In genomic region chr2:71956463-71956862, GRCm38 (mm10) we compare ENCODE assay signal across 16 mouse cellular contexts. TPM values are rescaled to one million over a fixed set of nuclear protein-coding genes. Genes with fewer than 3 reads are reported as not detected.
A peak's percentile ranks its signal among the peaks of the same experiment; 100 is the strongest.
DNase-seq lines count a peak whose midpoint lies in the region; ATAC-seq and TF ChIP-seq lines count a peak whose summit lies in the region.
"Had no signal": no experiment of that assay in that cellular context is flagged by ENCODE, and none has a peak within 500 bp of the region (broad histone marks: within the 10 kb centered on the region; RNA-seq: fewer than 3 reads in every experiment).

No protein-coding gene starts in this region.

- peak; percentile 32 for DNase-seq in kidney, adult 2 months
- peak; percentile 53 for DNase-seq in urinary bladder, postnatal 14 days (ENCODE audit: low spot score)
- no peak for DNase-seq in urinary bladder, postnatal 10 days (ENCODE audit: low spot score)
- DNase-seq in cerebellum, postnatal 14 days = peak; percentile 49 to 57
- no peak for DNase-seq in right cerebral cortex, postnatal 14 days
- DNase-seq: adrenal gland, adult 8-10 months; right cerebral cortex, postnatal 4 days; thymus, postnatal 4 days had no signal

- no peak for TF ChIP-seq CTCF in kidney, adult 2 months (conservative IDR thresholded peaks at IDR 0.05; ENCODE audit: insufficient read depth, insufficient read length, low read depth, low read length)

- no peaks in the 10 kb centered on the region for H3K27me3 ChIP-seq in kidney, adult 2 months (replicated peaks; ENCODE audit: control insufficient read depth, insufficient read depth, low read length)
- no peaks in the 10 kb centered on the region for H3K27me3 ChIP-seq in kidney, embryonic 16.5 days (ENCODE audit: insufficient read depth, low read length)
- H3K27me3 ChIP-seq: heart, embryonic 13.5 days; limb, embryonic 15.5 days; neural tube, embryonic 13.5 days had no signal

- no peak overlapping the region for H3K9ac ChIP-seq in kidney, embryonic 16.5 days (replicated peaks; ENCODE audit: low read length)
- H3K9ac ChIP-seq: heart, embryonic 13.5 days; hindbrain, embryonic 14.5 days; limb, embryonic 15.5 days; neural tube, embryonic 13.5 days had no signal

- no peaks in the 10 kb centered on the region for H3K9me3 ChIP-seq in kidney, embryonic 16.5 days (ENCODE audit: low read length)
- H3K9me3 ChIP-seq: heart, embryonic 13.5 days; limb, embryonic 15.5 days; neural tube, embryonic 13.5 days had no signal

- no peak overlapping the region for H3K27ac ChIP-seq in kidney, adult 2 months (ENCODE audit: insufficient read depth, low read depth, low read length)
- H3K27ac ChIP-seq in kidney, embryonic 16.5 days (ENCODE audit: low read length) = no peak overlapping the region
- H3K27ac ChIP-seq: heart, embryonic 13.5 days; hindbrain, embryonic 14.5 days; limb, embryonic 15.5 days; neural tube, embryonic 13.5 days had no signal

- no peaks in the 10 kb centered on the region for H3K36me3 ChIP-seq in kidney, adult 2 months (ENCODE audit: control insufficient read depth, insufficient read depth, low read length)
- H3K36me3 ChIP-seq in kidney, embryonic 16.5 days (ENCODE audit: insufficient read depth, low read length) = no peaks in the 10 kb centered on the region
- H3K36me3 ChIP-seq: heart, embryonic 13.5 days; limb, embryonic 15.5 days; neural tube, embryonic 13.5 days had no signal

- no peak overlapping the region for H3K4me3 ChIP-seq in kidney, adult 2 months (ENCODE audit: insufficient read depth, low read depth, low read length)
- H3K4me3 ChIP-seq in kidney, embryonic 16.5 days (ENCODE audit: low read length) = no peak overlapping the region
- H3K4me3 ChIP-seq: heart, embryonic 13.5 days; limb, embryonic 15.5 days; neural tube, embryonic 13.5 days had no signal

- no peaks in the 10 kb centered on the region for H3K4me1 ChIP-seq in kidney, adult 2 months (ENCODE audit: control insufficient read depth, insufficient read depth, low read length)
- no peaks in the 10 kb centered on the region for H3K4me1 ChIP-seq in kidney, embryonic 16.5 days (ENCODE audit: insufficient read depth, low read length)
- H3K4me1 ChIP-seq: heart, embryonic 13.5 days; neural tube, embryonic 13.5 days had no signal

- no peak for TF ChIP-seq POLR2A in kidney, adult 2 months (IDR thresholded peaks at IDR 0.05; ENCODE audit: low read depth, low read length)

- no peak overlapping the region for H3K4me2 ChIP-seq in kidney, embryonic 16.5 days (replicated peaks; ENCODE audit: low read depth, low read length)
- H3K4me2 ChIP-seq: heart, embryonic 13.5 days; hindbrain, embryonic 14.5 days; limb, embryonic 15.5 days; neural tube, embryonic 13.5 days had no signal

- ATAC-seq in kidney, embryonic 16.5 days (ENCODE audit: low FRiP score, low TSS enrichment) = no peak
- no peak for ATAC-seq in frontal cortex, adult (ENCODE audit: low TSS enrichment)
- ATAC-seq in megakaryocyte, adult 5-6 weeks (ENCODE audit: poor library complexity, severe bottlenecking) = no peak
- ATAC-seq: midbrain, embryonic 16.5 days had no signal

- 37% methylated on average over 5 of the region's 5 CpGs for WGBS in kidney, adult 2 months
- 41% methylated on average over 5 of the region's 5 CpGs for WGBS in kidney, embryonic 16.5 days

RNA-seq across cellular contexts. Expression of gene Rapgef4, which starts 24.6 kb away (rescaled TPM):
- 6.2 and 6.4 TPM in 2 replicates for polyA plus RNA-seq in kidney, adult 2 months (2012; rRNA removed)
- polyA plus RNA-seq in kidney, embryonic 16.5 days (2015; fragmentation: Nextera tagmentation; extraction: Ambion mirVana) = 6.9 and 9.2 TPM in 2 replicates
- 0.98 and 1.3 TPM in 2 replicates for total RNA-seq in megakaryocyte, adult 5-6 weeks (2015)
- total RNA-seq in megakaryocyte, adult 5-6 weeks (2017) = 0.08 and 0.88 TPM in 2 replicates

Comparison
In these comparisons a context has a peak if more than half of its experiments do, and no peak if none do; other contexts are left out.
1. DNase-seq: peak in kidney, adult 2 months (single experiment), urinary bladder, postnatal 14 days (single experiment) and cerebellum, postnatal 14 days (2 of 2); none in urinary bladder, postnatal 10 days (single experiment) and right cerebral cortex, postnatal 14 days (single experiment).